Mouse (Mus musculus): ENCODE data around the gene Dnmt3l.
A peak's percentile ranks its signal among the peaks of the same experiment; 100 is the strongest.
"Not testable (repeated sequence)": the region's sequence is repeated elsewhere in the genome, so short reads cannot be mapped to it uniquely, and the experiment has no call there.

Gene Dnmt3l

GRCm38 (mm10) chr10:78085711-78086110 is 44.0 kb downstream of the Dnmt3l start:
- no peak for DNase-seq (ENCODE audit: low spot score)

GRCm38 (mm10) chr10:78086444-78087061 is 44.8 kb downstream of the Dnmt3l start:
- DNase-seq (ENCODE audit: low spot score) = no peak

- no peak for DNase-seq (ENCODE audit: low spot score)
Measured at GRCm38 (mm10) chr10:78087101-78087511, 45.4 kb downstream of the Dnmt3l start.

GRCm38 (mm10) chr10:78090246-78090645 is 48.5 kb downstream of the Dnmt3l start:
- DNase-seq (ENCODE audit: low spot score) = no peak

- DNase-seq (ENCODE audit: low spot score) = no peak
Measured at GRCm38 (mm10) chr10:78090706-78091491, 49.2 kb downstream of the Dnmt3l start.

GRCm38 (mm10) chr10:78091865-78092724 is 50.3 kb downstream of the Dnmt3l start:
- no peak for DNase-seq (ENCODE audit: low spot score)

GRCm38 (mm10) chr10:78092725-78093029 is 50.9 kb downstream of the Dnmt3l start:
- no peak for DNase-seq (ENCODE audit: low spot score)

GRCm38 (mm10) chr10:78095221-78095620 is 53.5 kb downstream of the Dnmt3l start:
- no peak for DNase-seq (ENCODE audit: low spot score)

GRCm38 (mm10) chr10:78095954-78096931 is 54.5 kb downstream of the Dnmt3l start:
- DNase-seq (ENCODE audit: low spot score) = no peak

GRCm38 (mm10) chr10:78099860-78100259 is 58.1 kb downstream of the Dnmt3l start:
- not testable (repeated sequence) for DNase-seq (ENCODE audit: low spot score)

- DNase-seq (ENCODE audit: low spot score) = peak; percentile 75
Measured at GRCm38 (mm10) chr10:78100989-78101780, 59.4 kb downstream of the Dnmt3l start.

- DNase-seq (ENCODE audit: low spot score) = no peak
Measured at GRCm38 (mm10) chr10:78104555-78105490, 63.1 kb downstream of the Dnmt3l start.

GRCm38 (mm10) chr10:78105548-78105947 is 63.8 kb downstream of the Dnmt3l start:
- DNase-seq (ENCODE audit: low spot score) = no peak
